Mouse (Mus musculus) embryonic facial prominence, embryonic 11.5 days (tissue): ENCODE measurements around the gene Adgrg1. TPM values are rescaled to one million over a fixed set of nuclear protein-coding genes. Genes with fewer than 3 reads are reported as not detected.
A peak's percentile ranks its signal among the peaks of the same experiment; 100 is the strongest.

ENCODE experiments used
- ATAC-seq: fragments of 200-750 bp; cut with Nextera tagmentation; replicated peaks from 2 replicates; pipeline ENCODE4 v1.8.0; 2017; ENCODE audit warnings: low read depth; ENCODE audit not compliant: insufficient number of reproducible peaks, low FRiP score, low TSS enrichment
- DNase-seq: peaks from one replicate; pipeline ENCODE4 v3.0.0-alpha.2; 2015; ENCODE audit warnings: low spot score
- H3K27ac ChIP-seq: fragments of 300-500 bp; sonication (generic); replicated peaks from 2 replicates; pipeline ENCODE4 v1.5.1; 2014; ENCODE audit warnings: mild to moderate bottlenecking, low read depth, low read length, control low read depth
- H3K27me3 ChIP-seq: fragments of 300-500 bp; sonication (generic); 2 replicates; pipeline ENCODE4 v1.6.1; 2014; ENCODE audit warnings: mild to moderate bottlenecking, low read length, moderate library complexity, mixed read lengths; ENCODE audit not compliant: control insufficient read depth, insufficient read depth
- H3K36me3 ChIP-seq: fragments of 300-500 bp; sonication (generic); replicated peaks from 2 replicates; pipeline ENCODE4 v1.6.1; 2014; ENCODE audit warnings: low read depth, mild to moderate bottlenecking, low read length, moderate library complexity, mixed read lengths; ENCODE audit not compliant: control insufficient read depth, insufficient read depth
- H3K4me1 ChIP-seq: fragments of 300-500 bp; sonication (generic); 2 replicates; pipeline ENCODE4 v1.6.1; 2014; ENCODE audit warnings: low read length, mixed read lengths; ENCODE audit not compliant: control insufficient read depth, insufficient read depth
- H3K4me2 ChIP-seq: fragments of 300-500 bp; sonication (generic); 2 replicates; pipeline ENCODE4 v1.6.1; 2014; ENCODE audit warnings: low read depth, mild to moderate bottlenecking, control low read depth, low read length, moderate library complexity
- H3K4me3 ChIP-seq: fragments of 300-500 bp; sonication (generic); 2 replicates; pipeline ENCODE4 v1.5.1; 2014; ENCODE audit warnings: low read depth, low read length, control low read depth
- H3K9ac ChIP-seq: fragments of 300-500 bp; sonication (generic); replicated peaks from 2 replicates; pipeline ENCODE4 v1.6.1; 2014; ENCODE audit warnings: mild to moderate bottlenecking, control low read depth, low read length
- H3K9me3 ChIP-seq: fragments of 300-500 bp; sonication (generic); replicated peaks from 2 replicates; pipeline ENCODE4 v1.6.1; 2016; ENCODE audit warnings: mild to moderate bottlenecking, low read length, inconsistent platforms, mixed read lengths; ENCODE audit not compliant: control insufficient read depth
- WGBS: fragments of 180-500 bp; shearing (Covaris S2); extraction: QIAGEN DNeasy Blood & Tissue Kit; methylation state at CpG from one replicate; pipeline ENCODE4 v1.1.7; 2014; 5-methylcytosine and 5-hydroxymethylcytosine counted together
- polyA plus RNA-seq: library from polyadenylated mRNA; unstranded; fragments of >200 nt; fragmentation: Nextera tagmentation; extraction: Ambion mirVana; gene quantifications from 2 replicates; pipeline ENCODE4 v1.2.1, GENCODE M21; 2014

Adgrg1 gene
- polyA plus RNA-seq, 1 experiment from 2014 or later: 31.4 TPM

GRCm38 (mm10) chr8:94964828-94965227, 9.7 kb upstream of the Adgrg1 start:
- no peak overlapping the region for H3K9ac ChIP-seq
- no peak overlapping the region for H3K27ac ChIP-seq
- H3K27me3 ChIP-seq: no peaks in the 10 kb centered on the region
- WGBS: 61% methylated on average over 10 of the region's 10 CpGs
- H3K36me3 ChIP-seq: no peaks in the 10 kb centered on the region
- H3K4me3 ChIP-seq: no peak overlapping the region
- ATAC-seq (no peak), DNase-seq (no peak)
- no peak overlapping the region for H3K4me2 ChIP-seq
- no peaks in the 10 kb centered on the region for H3K9me3 ChIP-seq
- no peaks in the 10 kb centered on the region for H3K4me1 ChIP-seq

DNA sequence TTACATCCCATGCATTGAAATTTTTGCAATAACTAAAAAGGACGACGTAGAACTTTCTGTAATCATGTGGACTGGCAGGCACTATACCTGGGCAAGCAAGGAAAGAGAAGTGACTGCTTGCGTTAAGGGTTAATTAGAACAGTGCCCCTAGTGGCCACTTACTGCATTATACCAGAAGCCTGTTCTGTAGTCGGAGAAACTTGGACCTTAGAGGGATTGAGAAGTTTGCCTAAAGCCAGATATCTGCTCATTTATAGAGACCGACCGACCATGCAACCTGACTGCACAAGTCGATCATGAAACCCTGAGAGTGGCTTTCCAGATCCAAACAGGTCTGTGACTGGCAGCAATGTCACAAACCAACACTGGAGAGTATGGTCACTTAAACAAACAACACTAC, 8.0 kb upstream of the Adgrg1 start:
- Histone ChIP-seq H3K4me1 (no peaks in the 10 kb centered on the region), H3K9me3 (no peaks in the 10 kb centered on the region), H3K4me3 (no peak overlapping the region), H3K4me2 (no peak overlapping the region), H3K9ac (no peak overlapping the region), H3K27me3 (no peaks in the 10 kb centered on the region), H3K27ac (no peak overlapping the region), H3K36me3 (no peaks in the 10 kb centered on the region)
- DNase-seq (peak; percentile 74), ATAC-seq (no peak)
- 22% methylated on average over 7 of the region's 7 CpGs for WGBS

DNA sequence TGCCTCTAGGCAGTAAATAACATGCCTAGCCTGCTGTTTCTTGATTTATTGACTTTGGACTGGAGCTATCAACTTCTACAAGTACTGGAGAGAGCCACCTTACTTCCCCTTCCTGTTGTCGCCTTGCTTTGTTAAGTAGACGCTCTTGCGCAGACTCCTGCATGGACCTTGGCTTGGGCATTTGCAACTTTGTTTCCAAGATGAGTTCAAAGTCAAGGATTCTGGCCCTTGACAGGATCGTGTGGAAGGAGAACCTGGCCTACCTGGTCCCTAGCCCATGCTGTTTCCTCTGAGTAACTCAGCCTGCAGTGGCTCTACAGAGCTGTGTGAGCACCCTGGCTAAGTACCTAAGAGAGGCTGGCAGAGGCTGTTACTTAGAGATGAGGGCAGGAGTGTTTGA, 7.5 kb upstream of the Adgrg1 start:
- Histone ChIP-seq H3K9me3 (no peaks in the 10 kb centered on the region), H3K4me2 (no peak overlapping the region), H3K9ac (no peak overlapping the region), H3K36me3 (no peaks in the 10 kb centered on the region), H3K27me3 (no peaks in the 10 kb centered on the region), H3K4me1 (no peaks in the 10 kb centered on the region), H3K27ac (no peak overlapping the region), H3K4me3 (no peak overlapping the region)
- no peak for DNase-seq
- 83% methylated on average over 4 of the region's 4 CpGs for WGBS
- ATAC-seq: no peak

- Histone ChIP-seq H3K4me2 (no peak overlapping the region), H3K27me3 (no peaks in the 10 kb centered on the region), H3K4me3 (no peak overlapping the region), H3K4me1 (no peaks in the 10 kb centered on the region), H3K27ac (no peak overlapping the region), H3K36me3 (no peaks in the 10 kb centered on the region), H3K9me3 (no peaks in the 10 kb centered on the region), H3K9ac (no peak overlapping the region)
- DNase-seq: no peak
- WGBS: 86% methylated on average over 3 of the region's 3 CpGs
- no peak for ATAC-seq
These were observed 7.0 kb upstream of the Adgrg1 start for GRCm38 (mm10) chr8:94967554-94967953.

DNA sequence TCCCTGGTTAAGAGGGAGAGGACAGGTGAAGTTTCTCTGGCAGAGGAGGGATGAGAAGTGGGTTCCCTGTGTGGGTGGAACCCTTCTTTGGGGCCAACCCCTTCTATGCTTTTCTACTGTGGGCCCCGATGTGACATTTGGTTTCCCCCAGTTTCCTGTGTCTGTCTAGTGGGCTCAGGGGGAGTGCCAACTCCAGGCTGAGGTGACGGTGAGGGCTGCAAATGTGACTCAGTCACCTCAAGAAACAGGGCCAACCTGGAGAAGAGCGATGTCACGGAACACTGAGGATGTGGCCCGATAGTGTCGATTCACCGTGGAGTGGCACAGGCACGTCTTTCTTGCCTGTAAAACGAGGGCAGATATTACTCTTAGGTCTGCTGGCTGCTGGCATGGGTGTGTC, 1.3 kb upstream of the Adgrg1 start:
- no peak overlapping the region for H3K9ac ChIP-seq
- no peak for ATAC-seq
- DNase-seq: no peak
- H3K27ac ChIP-seq: no peak overlapping the region
- peaks cover 5% of the 10 kb centered on the region; the same call in 1 of the 2 replicates for H3K27me3 ChIP-seq
- WGBS: 90% methylated on average over 9 of the region's 9 CpGs
- no peaks in the 10 kb centered on the region for H3K4me1 ChIP-seq
- no peaks in the 10 kb centered on the region for H3K36me3 ChIP-seq
- no peak overlapping the region for H3K4me2 ChIP-seq
- no peaks in the 10 kb centered on the region for H3K9me3 ChIP-seq
- H3K4me3 ChIP-seq: no peak overlapping the region

GRCm38 (mm10) chr8:94973786-94974185, 765 bp upstream of the Adgrg1 start:
- no peak overlapping the region for H3K27ac ChIP-seq
- ATAC-seq: no peak
- WGBS: 85% methylated on average over 9 of the region's 9 CpGs

DNA sequence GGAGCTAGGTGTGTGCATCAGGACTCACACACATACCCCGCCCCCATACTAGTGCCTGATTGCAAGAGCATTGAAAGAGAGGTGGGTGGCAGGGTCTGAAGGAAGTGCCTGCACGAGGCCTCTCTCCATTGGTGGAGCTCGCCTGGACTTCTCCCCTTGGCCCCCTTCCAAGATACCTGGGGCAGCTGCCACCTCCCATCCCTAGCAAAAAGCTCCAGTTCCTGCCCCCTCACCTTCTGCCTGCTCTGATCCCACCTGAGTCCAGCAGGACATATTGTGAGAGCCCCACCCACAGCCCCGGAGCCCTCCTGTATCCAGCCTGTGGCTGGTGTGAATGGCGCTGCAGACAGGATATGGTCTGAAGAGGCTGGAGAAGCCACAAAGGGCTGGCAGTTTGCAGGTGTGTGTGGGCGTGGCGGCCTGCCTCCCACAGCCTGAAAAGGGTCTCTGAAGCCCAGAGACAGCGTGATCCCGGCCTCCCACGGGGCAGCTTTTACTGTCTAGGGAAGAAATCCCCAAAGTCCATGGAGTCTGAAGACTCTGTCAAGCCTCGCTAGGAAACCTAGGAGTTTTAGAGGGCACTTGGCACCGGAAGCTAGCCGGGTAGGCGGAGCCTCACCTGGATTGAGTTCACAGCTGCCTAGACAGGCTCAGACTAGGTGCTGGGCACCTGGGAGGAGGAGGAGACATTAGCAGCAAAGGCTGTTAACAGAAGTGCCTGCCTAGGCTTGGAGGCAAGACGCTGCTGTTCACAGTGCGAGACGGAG, 2.3 kb downstream of the Adgrg1 start:
- 20% methylated on average over 17 of the region's 17 CpGs for WGBS
- Histone ChIP-seq H3K27ac (peak overlapping the region; percentile 59; the same call in 1 of the 2 replicates), H3K4me2 (peak overlapping the region; percentile 21), H3K9me3 (no peaks in the 10 kb centered on the region), H3K9ac (no peak overlapping the region; the same call in 1 of the 2 replicates), H3K27me3 (peaks cover 6% of the 10 kb centered on the region; the same call in 1 of the 2 replicates), H3K4me1 (no peaks in the 10 kb centered on the region), H3K36me3 (no peaks in the 10 kb centered on the region), H3K4me3 (peak overlapping the region; percentile 18; the same call in 1 of the 2 replicates)
- DNase-seq (no peak), ATAC-seq (no peak)

More at GRCm38 (mm10) chr8:94973786-94974185, 765 bp upstream of the Adgrg1 start:
- Histone ChIP-seq H3K9ac (no peak overlapping the region), H3K4me1 (no peaks in the 10 kb centered on the region), H3K36me3 (no peaks in the 10 kb centered on the region), H3K4me3 (no peak overlapping the region), H3K27me3 (peaks cover 6% of the 10 kb centered on the region; the same call in 1 of the 2 replicates), H3K9me3 (no peaks in the 10 kb centered on the region), H3K4me2 (no peak overlapping the region)
- DNase-seq: no peak

- Histone ChIP-seq H3K27ac (no peak overlapping the region), H3K9me3 (no peaks in the 10 kb centered on the region), H3K4me2 (no peak overlapping the region), H3K9ac (no peak overlapping the region; the same call in 1 of the 2 replicates), H3K4me1 (no peaks in the 10 kb centered on the region), H3K27me3 (peaks cover 6% of the 10 kb centered on the region; the same call in 1 of the 2 replicates), H3K4me3 (no peak overlapping the region), H3K36me3 (no peaks in the 10 kb centered on the region)
- 61% methylated on average over 9 of the region's 9 CpGs for WGBS
- no peak for DNase-seq
- ATAC-seq: no peak; the same call in 1 of the 2 replicates
These were observed 3.6 kb downstream of the Adgrg1 start for GRCm38 (mm10) chr8:94978131-94978530.
